Comparison of ENCODE assay signal across 17 mouse cellular contexts in the genomic region with DNA sequence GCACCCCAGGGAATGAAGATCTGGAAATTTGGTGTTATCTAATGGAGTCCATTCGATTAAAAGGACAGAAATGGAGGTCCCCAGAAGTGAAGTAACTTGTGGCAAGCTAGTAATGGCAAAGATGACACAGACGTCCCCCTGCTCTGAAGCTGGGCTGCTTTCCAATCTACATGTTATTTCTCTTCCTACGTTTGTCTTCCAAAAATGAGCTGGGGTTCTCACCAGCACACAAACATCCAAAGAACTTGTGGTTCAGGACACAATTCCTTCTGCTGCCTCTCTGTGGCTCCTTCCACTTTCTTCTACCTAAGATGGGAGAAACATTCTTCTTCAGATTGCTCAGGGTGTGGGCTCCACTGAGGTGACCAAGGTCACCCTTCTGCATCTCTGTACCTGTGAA.
"Had no signal": no experiment of that assay in that cellular context is flagged by ENCODE, and none has a peak within 500 bp of the region (broad histone marks: within the 10 kb centered on the region; RNA-seq: fewer than 3 reads in every experiment).

No protein-coding gene starts in this region.

- H3K36me3 ChIP-seq: neural tube, embryonic 12.5 days; neural tube, embryonic 13.5 days; neural tube, embryonic 15.5 days; stomach, embryonic 15.5 days had no signal

- H3K27me3 ChIP-seq: neural tube, embryonic 12.5 days; neural tube, embryonic 13.5 days; neural tube, embryonic 15.5 days; stomach, embryonic 15.5 days had no signal

- DNase-seq: retina, postnatal 1 day; right cerebral cortex, adult 18-20 months; right cerebral cortex, postnatal 14 days; right cerebral cortex, postnatal 25 days; right cerebral cortex, postnatal 4 days; spleen, adult 18-20 months; thymus, adult 18-20 months; thymus, adult 2 months; thymus, postnatal 14 days; thymus, postnatal 25 days; thymus, postnatal 36 days; thymus, postnatal 4 days had no signal

- H3K27ac ChIP-seq: neural tube, embryonic 12.5 days; neural tube, embryonic 13.5 days; neural tube, embryonic 15.5 days; stomach, embryonic 15.5 days; stomach, postnatal 0 days had no signal

- H3K9me3 ChIP-seq: neural tube, embryonic 12.5 days; neural tube, embryonic 13.5 days; neural tube, embryonic 15.5 days; stomach, embryonic 15.5 days had no signal

- H3K4me1 ChIP-seq: neural tube, embryonic 12.5 days; neural tube, embryonic 15.5 days; stomach, embryonic 15.5 days had no signal

- H3K4me3 ChIP-seq: neural tube, embryonic 12.5 days; neural tube, embryonic 13.5 days; neural tube, embryonic 15.5 days; stomach, embryonic 15.5 days had no signal
